ENCODE assay signal across 8 mouse cellular contexts in the genomic region with DNA sequence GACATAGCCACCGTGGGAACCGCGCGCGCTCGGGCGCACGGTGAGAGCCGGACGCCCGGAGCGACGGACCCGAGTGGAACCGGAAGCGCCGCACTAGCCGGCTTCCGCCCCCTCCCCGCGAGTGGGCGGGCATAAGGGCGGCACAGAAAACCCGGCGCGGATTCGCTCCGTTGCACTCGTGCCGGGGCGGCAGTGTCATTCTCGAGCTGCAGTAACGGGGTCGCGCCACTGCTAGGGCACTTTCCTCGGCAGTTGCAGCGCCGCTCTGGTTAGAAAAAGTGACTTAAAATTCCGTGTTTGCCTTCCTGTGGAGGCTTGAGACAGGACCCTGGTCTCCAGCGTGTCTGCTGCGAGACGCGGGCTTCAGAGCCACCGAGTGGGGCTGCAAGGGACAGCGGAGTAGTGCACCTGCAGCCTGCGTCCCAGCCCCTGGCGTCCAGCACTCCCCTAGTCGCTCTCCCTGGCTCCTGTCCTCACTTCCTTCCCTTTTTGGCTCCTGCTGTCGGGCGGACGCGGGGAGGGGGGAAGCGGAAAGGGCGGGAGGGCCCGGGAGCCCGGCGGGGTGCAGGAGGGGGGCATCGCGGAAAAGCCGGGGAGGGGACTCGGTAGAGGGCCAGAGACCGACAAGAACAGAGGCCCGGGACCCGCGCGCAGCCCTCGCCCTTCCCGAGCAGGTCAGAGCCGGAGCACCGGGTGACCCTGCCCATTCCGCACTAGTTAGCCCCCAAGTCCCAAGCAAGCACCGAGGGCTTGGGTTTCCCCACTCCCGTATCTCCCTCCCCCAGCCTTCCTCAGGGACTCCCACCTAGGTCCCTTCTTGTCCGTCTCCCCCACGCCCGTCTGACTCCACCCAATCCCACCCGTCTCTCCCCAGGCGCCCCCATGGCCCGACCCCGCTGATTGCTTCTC. TPM values are rescaled to one million over a fixed set of nuclear protein-coding genes. Genes with fewer than 3 reads are reported as not detected.
DNase-seq lines count a peak whose midpoint lies in the region; ATAC-seq lines count a peak whose summit lies in the region.

Gene Rgl2, plus strand, starts transcription at position 173 of the 909 bp plus-strand sequence.

- H3K27ac ChIP-seq in intestine, embryonic 14.5 days (ENCODE audit: low read depth) = peak within 1 kb of the TSS; percentile 89

- DNase-seq in adrenal gland, adult 2 months = peak; percentile 95
- peak; percentile 98 for DNase-seq in embryo, embryonic 11 days
- peak; percentile 87 to 90 for DNase-seq in gastrocnemius, postnatal 36 days
- peak; percentile 97 for DNase-seq in intestine, embryonic 14.5 days (ENCODE audit: low spot score)
- peak; percentile 95 to 96 for DNase-seq in left cerebral cortex, postnatal 14 days (ENCODE audit: low spot score in 2 of 2)
- DNase-seq in right cerebral cortex, postnatal 14 days = peak; percentile 95
- peak; percentile 94 for DNase-seq in urinary bladder, postnatal 25 days (ENCODE audit: low spot score)

- intact Hi-C loops in gastrocnemius, postnatal 36 days (cut with DNase I) = no loop called here
- intact Hi-C loops in left cerebral cortex, postnatal 14 days (cut with DNase I) = no loop called here

- ATAC-seq in intestine, embryonic 14.5 days (replicated peaks; ENCODE audit: low FRiP score, low TSS enrichment, low read depth) = peak; percentile 82
- peak; percentile 66 for ATAC-seq in megakaryocyte-erythroid progenitor cell, adult 5-6 weeks (replicated peaks; ENCODE audit: low FRiP score, low TSS enrichment, poor library complexity, severe bottlenecking)

- H3K4me1 ChIP-seq in intestine, embryonic 14.5 days (replicated peaks; ENCODE audit: control insufficient read depth, insufficient read depth, low read length) = peaks cover 17% of the 10 kb centered on the region

- H3K36me3 ChIP-seq in intestine, embryonic 14.5 days (ENCODE audit: control insufficient read depth, insufficient read depth, low read length) = peaks cover 21% of the 10 kb centered on the region

- peak within 1 kb of the TSS; percentile 95 for H3K4me3 ChIP-seq in intestine, embryonic 14.5 days (ENCODE audit: low read depth, low read length)

- H3K9ac ChIP-seq in intestine, embryonic 14.5 days (ENCODE audit: low read length) = peak within 1 kb of the TSS; percentile 55

- no peaks in the 10 kb centered on the region for H3K9me3 ChIP-seq in intestine, embryonic 14.5 days (ENCODE audit: control insufficient read depth, low read length)

- under 1% methylated on average over 73 of the region's 80 CpGs for WGBS in intestine, embryonic 14.5 days

- H3K4me2 ChIP-seq in intestine, embryonic 14.5 days (ENCODE audit: low read length) = peak within 1 kb of the TSS; percentile 98

- H3K27me3 ChIP-seq in intestine, embryonic 14.5 days (replicated peaks; ENCODE audit: control insufficient read depth, insufficient read depth, low read length) = no peaks in the 10 kb centered on the region

RNA-seq across cellular contexts. Expression of gene Rgl2, which starts in this region (rescaled TPM):
- total RNA-seq in adrenal gland, adult 2 months (2021) = 10 to 100 TPM; 44.2 to 44.4 TPM
- polyA plus RNA-seq in adrenal gland, adult 2 months (2012; rRNA removed) = 237 and 298 TPM in 2 replicates
- 10 to 100 TPM; 26.5 to 28.3 TPM for total RNA-seq in gastrocnemius, postnatal 36 days (2021)
- 31.3 and 34.5 TPM in 2 replicates for polyA plus RNA-seq in intestine, embryonic 14.5 days (2014; fragmentation: Nextera tagmentation; extraction: Ambion mirVana)
- 10 to 100 TPM; 65.1 to 68.3 TPM for total RNA-seq in left cerebral cortex, postnatal 14 days (2021)
- 42.6 and 49.0 TPM in 2 replicates for total RNA-seq in megakaryocyte-erythroid progenitor cell, adult 5-6 weeks (2014; fragmentation: Nextera tagmentation)
- total RNA-seq in megakaryocyte-erythroid progenitor cell, adult 5-6 weeks (2017) = 10.4 and 14.0 TPM in 2 replicates

Comparison
In these comparisons a context has a peak if more than half of its experiments do, and no peak if none do; other contexts are left out.
1. Peak in every context shown above with its lines: DNase-seq, ATAC-seq, H3K4me3 ChIP-seq and H3K27ac ChIP-seq.